Mouse (Mus musculus) naive thymus-derived CD4-positive, alpha-beta T cell, adult 5 months (primary cell): ENCODE measurements around the gene Mpv17. TPM values are rescaled to one million over a fixed set of nuclear protein-coding genes. Genes with fewer than 3 reads are reported as not detected.

Source experiments
- polyA plus RNA-seq: library from polyadenylated mRNA; unstranded; fragments of 100-300 nt; shearing (Covaris generic); gene quantifications from one replicate; pipeline ENCODE4 v1.2.1, GENCODE M21; 2017

The Mpv17 gene
- 15.3 TPM for polyA plus RNA-seq

DNA sequence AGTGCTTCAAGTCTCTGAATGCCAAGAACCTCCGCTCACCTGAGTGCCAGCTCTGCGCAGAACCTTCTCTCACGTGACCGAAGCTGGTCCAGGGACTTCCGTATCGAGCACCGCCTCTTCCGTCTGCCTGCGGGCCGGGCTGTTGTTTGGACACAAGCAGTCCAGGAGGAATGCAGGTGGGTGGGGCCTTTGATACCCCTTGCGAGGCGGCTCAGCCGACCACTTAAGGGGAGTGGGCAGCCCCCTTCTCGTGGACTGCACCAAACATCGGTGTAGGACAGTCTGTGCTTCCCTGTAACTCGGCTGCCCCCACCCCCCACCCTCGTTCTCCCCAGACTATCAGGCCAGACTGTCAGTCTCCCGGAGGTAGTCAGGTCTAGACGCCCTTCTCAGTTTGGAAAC lies at the start of gene Mpv17:
Gene Mpv17, minus strand, starts transcription at position 100 of the 402 bp plus-strand sequence.

DNA sequence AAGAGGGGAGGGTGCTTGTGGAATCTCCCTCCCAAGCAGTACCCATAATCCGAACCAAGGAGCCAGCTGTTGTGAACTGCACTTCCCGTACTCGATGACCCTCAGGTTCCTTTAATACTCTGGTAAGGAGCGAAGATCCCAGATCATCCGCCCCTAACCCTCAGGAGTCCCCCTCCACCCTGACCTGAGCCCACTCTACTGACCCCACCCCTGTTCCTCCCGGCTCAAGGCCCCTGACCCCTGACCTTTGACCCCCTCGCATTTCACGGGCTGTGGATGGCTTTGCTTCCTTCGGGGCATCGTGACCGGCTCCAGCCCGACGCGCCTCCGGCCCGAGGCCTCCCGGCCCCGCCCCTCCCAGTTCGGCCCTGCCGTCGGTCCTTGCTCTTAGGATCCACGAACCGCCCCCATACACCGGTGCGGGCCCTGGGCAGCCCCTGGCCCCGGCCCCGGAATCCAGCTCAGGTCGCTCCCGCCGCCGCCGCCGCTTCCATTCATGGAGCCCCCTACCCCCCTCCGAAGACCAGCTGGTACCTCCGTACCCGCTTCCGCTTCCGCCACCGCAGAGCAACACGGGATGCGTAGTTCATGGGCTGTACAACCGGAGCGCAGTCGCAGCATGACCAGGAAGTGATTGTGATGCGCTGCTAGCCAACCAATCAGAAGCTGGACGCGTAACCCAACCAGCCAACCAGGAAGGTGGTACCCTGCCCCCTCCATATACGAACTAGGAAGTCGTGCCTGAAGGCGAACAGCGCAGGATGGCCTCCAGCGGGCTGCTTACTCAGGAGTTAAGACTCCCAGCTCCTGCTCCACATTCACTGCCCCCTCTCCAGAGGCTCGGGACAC lies 47.9 kb upstream of the Mpv17 start, which contains the start of gene Zfp513:
Gene Zfp513, minus strand, starts transcription at position 562 of the 849 bp plus-strand sequence.

DNA sequence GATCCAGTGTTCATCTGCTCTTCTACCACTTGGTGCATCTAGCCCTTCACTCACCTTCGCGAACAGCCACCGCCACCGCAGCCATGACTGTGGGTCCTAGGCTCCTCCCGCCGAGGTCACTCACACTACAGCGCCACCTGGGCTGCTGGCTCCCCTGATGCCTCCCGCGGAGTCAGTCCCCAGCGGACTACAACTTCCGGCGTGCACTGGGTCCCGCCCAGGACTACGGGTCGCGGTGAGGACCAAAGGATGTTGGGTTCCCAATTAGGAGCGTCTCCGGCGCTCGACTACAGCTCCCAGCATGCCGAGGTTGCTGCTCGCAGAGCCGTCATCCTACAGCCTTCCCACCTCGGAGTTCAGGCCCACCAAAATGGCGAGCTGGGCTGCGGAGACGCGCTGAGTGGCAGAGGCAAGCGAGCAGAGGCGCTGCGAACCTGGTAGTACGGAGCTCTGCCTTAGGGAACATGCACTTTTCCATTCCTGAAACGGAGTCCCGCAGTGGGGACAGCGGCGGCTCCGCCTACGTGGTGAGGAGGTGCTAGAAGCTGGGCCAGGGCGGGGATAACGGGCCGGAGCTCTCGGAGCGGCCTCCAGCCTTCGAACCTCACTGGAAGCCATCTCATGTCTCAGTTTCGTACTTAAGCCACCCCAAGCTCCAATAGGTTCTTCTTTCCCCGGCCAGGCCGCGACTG lies 39.0 kb upstream of the Mpv17 start, which contains the start of the genes Snx17 and Eif2b4:
Gene Snx17, plus strand, starts transcription at position 289 of the 692 bp plus-strand sequence.
Gene Eif2b4, minus strand, starts transcription at position 492 of the 692 bp plus-strand sequence.

DNA sequence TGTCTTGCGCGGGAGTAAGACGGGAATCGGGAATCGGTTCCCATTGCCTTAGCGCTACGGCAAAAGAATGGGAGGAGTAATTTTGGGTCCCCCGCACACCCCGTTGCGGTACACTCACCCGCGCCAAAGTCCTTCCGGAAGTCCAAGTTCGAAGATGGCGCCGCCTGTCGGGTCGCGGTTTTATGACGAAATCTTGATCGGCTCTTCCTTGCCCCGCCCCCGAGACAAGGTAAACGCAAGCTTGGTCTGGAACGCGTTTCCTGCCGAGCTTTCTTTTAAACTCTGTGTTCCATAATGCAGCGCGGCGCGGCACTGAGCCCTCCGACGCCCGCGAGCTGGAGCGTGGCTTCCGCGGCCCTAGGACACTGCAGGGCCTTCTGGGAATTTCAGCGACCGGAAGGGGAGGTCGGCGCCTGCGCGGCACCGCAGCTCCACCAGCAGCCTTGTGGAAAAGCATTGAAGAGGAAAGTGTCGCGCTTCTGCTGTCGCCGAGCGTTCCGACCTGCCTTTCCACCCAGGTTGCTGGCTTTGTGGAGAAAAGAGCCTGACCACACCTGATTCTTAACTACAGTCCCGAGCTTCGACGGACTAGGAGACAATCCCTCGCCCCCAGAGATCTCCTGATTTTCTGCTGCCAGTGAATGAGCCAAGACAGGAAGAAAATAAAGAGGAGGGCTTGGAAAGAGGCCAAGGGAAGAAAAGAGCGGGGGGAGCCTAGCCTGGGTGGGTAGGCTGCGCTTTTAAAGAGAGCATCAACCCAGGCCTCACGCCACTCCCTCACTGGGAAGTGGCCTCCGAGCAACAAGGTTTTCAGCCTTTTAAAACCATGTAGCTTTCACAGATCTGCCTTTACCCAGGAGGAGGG lies 25.9 kb upstream of the Mpv17 start, which contains the start of the genes Gm29609 and Gtf3c2:
Gene Gm29609, minus strand, starts transcription at position 146 of the 865 bp plus-strand sequence.
Gene Gtf3c2, minus strand, starts transcription at position 379 of the 865 bp plus-strand sequence.

DNA sequence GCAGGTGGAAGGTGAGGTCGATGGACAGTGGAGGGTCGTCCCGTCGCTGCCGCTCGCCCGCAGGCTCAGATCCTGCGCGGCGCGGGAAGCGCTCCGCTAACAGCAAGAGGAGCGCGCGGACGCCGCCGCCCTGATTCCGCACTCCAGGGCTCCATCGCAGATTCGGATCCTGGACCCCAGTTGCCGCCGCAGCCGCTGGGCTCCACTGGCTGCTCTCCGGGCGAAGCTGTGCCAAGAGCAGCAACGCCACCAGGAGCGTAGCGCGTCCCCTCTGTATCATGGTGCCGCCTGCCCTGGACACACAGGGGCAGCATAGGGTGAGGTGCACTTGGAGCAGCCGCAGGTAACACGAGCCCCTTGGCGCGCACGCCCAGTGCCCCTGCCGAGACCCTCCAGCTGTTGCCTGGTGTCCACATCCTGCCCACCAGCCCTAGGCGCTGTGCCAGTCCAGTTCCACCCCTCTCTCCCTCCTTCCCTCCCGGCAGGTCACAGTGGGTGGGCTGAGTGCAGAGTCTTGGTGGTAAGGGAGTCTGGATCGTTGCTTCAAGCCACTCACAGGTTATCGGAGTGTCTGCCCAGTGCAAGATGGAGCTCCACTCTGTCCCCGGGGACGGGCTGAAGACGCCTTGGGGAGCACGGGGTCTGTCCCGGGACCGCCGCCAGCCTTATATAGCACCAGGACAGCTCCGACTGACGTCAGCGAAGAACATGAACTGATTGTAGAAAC lies 15.6 kb downstream of the Mpv17 start, which contains the start of gene Ucn:
Gene Ucn, minus strand, starts transcription at position 589 of the 727 bp plus-strand sequence.

GRCm38 (mm10) chr5:31116354-31116753 lies 37.7 kb downstream of the Mpv17 start, which contains the start of gene Trim54:
Gene Trim54, plus strand, starts transcription at chr5:31116712.

DNA sequence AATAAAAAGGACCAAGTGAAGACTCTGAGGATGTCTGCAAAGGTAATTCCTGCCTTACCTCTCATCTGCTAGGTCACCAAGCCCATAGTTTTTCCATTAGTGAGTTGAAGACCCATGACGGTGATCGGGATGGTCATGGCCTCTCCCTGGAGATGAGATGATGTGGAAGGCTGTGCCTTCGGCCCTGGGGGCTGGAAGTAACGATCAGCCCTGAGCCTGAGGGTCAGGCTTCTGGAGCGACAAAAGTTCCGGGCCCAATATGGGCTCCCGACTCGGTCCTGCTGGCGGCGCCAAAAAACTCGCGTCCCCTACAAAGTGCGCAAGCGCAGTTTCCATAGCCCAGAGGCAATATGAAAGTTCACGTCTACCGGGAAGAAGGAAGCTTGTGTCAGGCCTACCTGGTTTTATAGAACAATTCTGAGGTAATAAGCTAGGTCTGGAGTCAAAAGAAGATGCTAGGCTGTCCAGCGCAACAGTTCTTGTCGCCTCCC lies 46.0 kb downstream of the Mpv17 start, which contains the start of gene Slc30a3:
Gene Slc30a3, minus strand, starts transcription at position 238 of the 491 bp plus-strand sequence.

GRCm38 (mm10) chr5:31105814-31106335 lies 48.2 kb downstream of the Mpv17 start, which contains the start of gene Dnajc5g:
Gene Dnajc5g, plus strand, starts transcription at chr5:31106285.

Other genes starting within 250 kb of the Mpv17 start
- 208 TPM for gene Ost4, start 246.5 kb downstream of the Mpv17 start, polyA plus RNA-seq
- 3.2 TPM for gene Emilin1, start 240.8 kb downstream of the Mpv17 start, polyA plus RNA-seq
- gene Khk, start 232.8 kb downstream of the Mpv17 start, polyA plus RNA-seq, result 26.3 TPM
- not detected for gene Cgref1, start 208.7 kb downstream of the Mpv17 start, polyA plus RNA-seq
- gene Preb, start 193.9 kb downstream of the Mpv17 start, polyA plus RNA-seq, result 231 TPM
- not detected for gene Tcf23, start 185.6 kb downstream of the Mpv17 start, polyA plus RNA-seq
- 64.4 TPM for gene Atraid, start 105.9 kb downstream of the Mpv17 start, polyA plus RNA-seq
- 8.8 TPM for gene Slc5a6, start 105.3 kb downstream of the Mpv17 start, polyA plus RNA-seq
- 24.5 TPM for gene Cad, start 99.5 kb downstream of the Mpv17 start, polyA plus RNA-seq
- not detected for gene Dnajc5g, start 48.0 kb downstream of the Mpv17 start, polyA plus RNA-seq
- gene Slc30a3, start 46.0 kb downstream of the Mpv17 start, polyA plus RNA-seq, result not detected
- gene Trim54, start 37.5 kb downstream of the Mpv17 start, polyA plus RNA-seq, result not detected
- gene Ucn, start 15.4 kb downstream of the Mpv17 start, polyA plus RNA-seq, result not detected
- 2.5 TPM for gene Gm29609, start 25.7 kb upstream of the Mpv17 start, polyA plus RNA-seq
- 94.7 TPM for gene Gtf3c2, start 25.9 kb upstream of the Mpv17 start, polyA plus RNA-seq
- 88.9 TPM for gene Snx17, start 39.0 kb upstream of the Mpv17 start, polyA plus RNA-seq
- 51.6 TPM for gene Eif2b4, start 39.2 kb upstream of the Mpv17 start, polyA plus RNA-seq
- gene Zfp513, start 48.1 kb upstream of the Mpv17 start, polyA plus RNA-seq, result 23.9 TPM
- gene Ppm1g, start 66.4 kb upstream of the Mpv17 start, polyA plus RNA-seq, result 169 TPM
- 259 TPM for gene Nrbp1, start 86.6 kb upstream of the Mpv17 start, polyA plus RNA-seq
- 0.67 TPM for gene Gm9970, start 87.0 kb upstream of the Mpv17 start, polyA plus RNA-seq
- gene Krtcap3, start 97.4 kb upstream of the Mpv17 start, polyA plus RNA-seq, result 55.3 TPM
- 10.5 TPM for gene Ift172, start 136.9 kb upstream of the Mpv17 start, polyA plus RNA-seq
- 0.90 TPM for gene Fndc4, start 141.8 kb upstream of the Mpv17 start, polyA plus RNA-seq
- gene Gckr, start 143.2 kb upstream of the Mpv17 start, polyA plus RNA-seq, result 0.51 TPM